Mouse (Mus musculus) ZHBTc4 (cell line): ENCODE data around the gene Gast.
"Not testable (repeated sequence)": the region's sequence is repeated elsewhere in the genome, so short reads cannot be mapped to it uniquely, and the experiment has no call there.

Source experiments
- DNase-seq: peaks from one replicate; pipeline ENCODE4 v3.0.0-alpha.2; 2011; ENCODE audit warnings: low read depth, low spot score

Gene Gast

GRCm38 (mm10) chr11:100361059-100361458, 26.9 kb downstream of the Gast start:
- not testable (repeated sequence) for DNase-seq

GRCm38 (mm10) chr11:100362209-100362978, 28.2 kb downstream of the Gast start:
- DNase-seq: peak; percentile 79

- DNase-seq: peak; percentile 92
These were observed 28.9 kb downstream of the Gast start for GRCm38 (mm10) chr11:100362979-100363562.

GRCm38 (mm10) chr11:100369145-100369544, 34.9 kb downstream of the Gast start:
- DNase-seq: no peak

- no peak for DNase-seq
These were observed 35.6 kb downstream of the Gast start for GRCm38 (mm10) chr11:100369822-100370221.

- no peak for DNase-seq
These were observed 37.9 kb downstream of the Gast start for GRCm38 (mm10) chr11:100371981-100372558.

GRCm38 (mm10) chr11:100375127-100375526, 40.9 kb downstream of the Gast start:
- DNase-seq: peak; percentile 58

GRCm38 (mm10) chr11:100376005-100376404, 41.8 kb downstream of the Gast start:
- DNase-seq: peak; percentile 98

- DNase-seq: peak; percentile 80
These were observed 42.7 kb downstream of the Gast start for GRCm38 (mm10) chr11:100376746-100377389.

- no peak for DNase-seq
These were observed 43.8 kb downstream of the Gast start for GRCm38 (mm10) chr11:100377989-100378388.

GRCm38 (mm10) chr11:100378446-100378845, 44.2 kb downstream of the Gast start:
- no peak for DNase-seq

- DNase-seq: no peak
These were observed 45.1 kb downstream of the Gast start for GRCm38 (mm10) chr11:100379311-100379710.

- peak; percentile 57 for DNase-seq
These were observed 48.5 kb downstream of the Gast start for GRCm38 (mm10) chr11:100382682-100383081.

GRCm38 (mm10) chr11:100385016-100385415, 50.8 kb downstream of the Gast start:
- peak; percentile 83 for DNase-seq

- peak; percentile 92 for DNase-seq
These were observed 52.4 kb downstream of the Gast start for GRCm38 (mm10) chr11:100386586-100386985.
